Mouse (Mus musculus): ENCODE results near the gene Arl16. TPM values are rescaled to one million over a fixed set of nuclear protein-coding genes. Genes with fewer than 3 reads are reported as not detected.

Arl16 gene
- polyA plus RNA-seq, 1 experiment from 2014 or later = 43.8 TPM

DNA sequence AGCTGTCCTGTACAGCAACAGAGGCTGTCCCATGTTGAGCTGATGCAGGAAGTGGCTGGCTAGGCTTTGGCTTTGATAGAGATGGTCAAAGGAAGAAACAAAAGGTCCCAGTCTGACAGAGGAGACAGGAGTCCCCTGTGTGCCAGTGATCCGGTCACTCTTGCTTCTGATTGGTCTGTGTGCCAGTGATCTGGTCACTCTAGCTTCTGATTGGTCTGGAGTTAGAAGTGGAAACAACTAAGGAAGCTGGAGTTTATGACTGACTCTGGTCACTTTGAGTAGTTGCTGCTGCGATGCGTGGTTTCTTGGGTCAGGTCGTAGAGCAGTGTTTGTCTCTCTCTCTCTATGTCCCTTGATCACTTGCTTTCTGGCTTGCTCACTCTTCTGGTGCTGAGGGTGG lies 34.3 kb upstream of the Arl16 start:
- no peaks in the 10 kb centered on the region for H3K27me3 ChIP-seq
- no peak overlapping the region for H3K4me2 ChIP-seq
- H3K27ac ChIP-seq = no peak overlapping the region
- peaks cover 10% of the 10 kb centered on the region; the same call in 1 of the 2 replicates for H3K4me1 ChIP-seq
- H3K36me3 ChIP-seq = peaks cover 18% of the 10 kb centered on the region
- WGBS = 74% methylated on average over 4 of the region's 4 CpGs
- H3K9me3 ChIP-seq = no peaks in the 10 kb centered on the region
- no peak for ATAC-seq (ENCODE audit: borderline replicate concordance, extremely low read depth, low FRiP score, low TSS enrichment)
- H3K9ac ChIP-seq = no peak overlapping the region
- no peak overlapping the region for H3K4me3 ChIP-seq

- 50% methylated on average over 6 of the region's 6 CpGs for WGBS
- H3K27ac ChIP-seq = no peak overlapping the region
- peaks cover 25% of the 10 kb centered on the region for H3K36me3 ChIP-seq
- H3K9ac ChIP-seq = no peak overlapping the region
- H3K4me2 ChIP-seq = no peak overlapping the region
- H3K4me3 ChIP-seq = no peak overlapping the region
- H3K9me3 ChIP-seq = no peaks in the 10 kb centered on the region
- ATAC-seq (ENCODE audit: borderline replicate concordance, extremely low read depth, low FRiP score, low TSS enrichment) = no peak
- H3K27me3 ChIP-seq = no peaks in the 10 kb centered on the region
- H3K4me1 ChIP-seq = peaks cover 10% of the 10 kb centered on the region; the same call in 1 of the 2 replicates
Measured at GRCm38 (mm10) chr11:120501018-120501417, 33.6 kb upstream of the Arl16 start.

DNA sequence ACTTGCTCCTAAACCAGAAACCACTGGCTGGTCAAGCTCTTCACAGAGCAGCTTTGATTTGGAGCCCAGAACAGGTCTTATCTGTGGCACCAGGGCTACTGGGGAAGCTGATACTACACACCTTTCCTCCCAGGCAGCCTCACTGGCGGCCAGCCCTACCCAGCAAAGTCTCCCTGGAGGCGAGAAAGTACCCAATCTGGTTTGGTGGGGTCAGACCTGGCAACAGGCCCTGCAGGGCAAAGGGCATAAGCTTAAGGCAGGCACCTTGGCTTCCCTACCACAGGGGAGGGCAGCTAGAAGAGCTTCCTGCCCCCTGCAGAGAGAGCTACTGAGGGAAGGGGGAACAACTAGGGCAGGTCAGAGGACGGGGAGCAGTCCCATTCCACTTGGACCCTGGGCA lies 33.0 kb upstream of the Arl16 start:
- peak overlapping the region; percentile 47; the same call in 1 of the 2 replicates for H3K27ac ChIP-seq
- H3K4me1 ChIP-seq = peaks cover 10% of the 10 kb centered on the region; the same call in 1 of the 2 replicates
- no peak overlapping the region; the same call in 1 of the 2 replicates for H3K9ac ChIP-seq
- WGBS = 11% methylated on average over 3 of the region's 3 CpGs
- H3K36me3 ChIP-seq = peaks cover 30% of the 10 kb centered on the region
- no peak overlapping the region for H3K4me2 ChIP-seq
- H3K4me3 ChIP-seq = no peak overlapping the region
- H3K27me3 ChIP-seq = no peaks in the 10 kb centered on the region
- H3K9me3 ChIP-seq = no peaks in the 10 kb centered on the region
- 0 out of 2 replicates have a peak, but pooled peaks have one; percentile 21 for ATAC-seq (ENCODE audit: borderline replicate concordance, extremely low read depth, low FRiP score, low TSS enrichment)

GRCm38 (mm10) chr11:120499894-120500293 lies 32.5 kb upstream of the Arl16 start:
- Histone ChIP-seq H3K4me1 (peaks cover 10% of the 10 kb centered on the region; the same call in 1 of the 2 replicates), H3K9me3 (no peaks in the 10 kb centered on the region), H3K4me3 (no peak overlapping the region), H3K9ac (no peak overlapping the region), H3K27ac (peak overlapping the region; percentile 47; the same call in 1 of the 2 replicates), H3K4me2 (no peak overlapping the region), H3K36me3 (peaks cover 34% of the 10 kb centered on the region), H3K27me3 (no peaks in the 10 kb centered on the region)
- no peak for ATAC-seq (ENCODE audit: borderline replicate concordance, extremely low read depth, low FRiP score, low TSS enrichment)
- WGBS = 66% methylated on average over 6 of the region's 6 CpGs

DNA sequence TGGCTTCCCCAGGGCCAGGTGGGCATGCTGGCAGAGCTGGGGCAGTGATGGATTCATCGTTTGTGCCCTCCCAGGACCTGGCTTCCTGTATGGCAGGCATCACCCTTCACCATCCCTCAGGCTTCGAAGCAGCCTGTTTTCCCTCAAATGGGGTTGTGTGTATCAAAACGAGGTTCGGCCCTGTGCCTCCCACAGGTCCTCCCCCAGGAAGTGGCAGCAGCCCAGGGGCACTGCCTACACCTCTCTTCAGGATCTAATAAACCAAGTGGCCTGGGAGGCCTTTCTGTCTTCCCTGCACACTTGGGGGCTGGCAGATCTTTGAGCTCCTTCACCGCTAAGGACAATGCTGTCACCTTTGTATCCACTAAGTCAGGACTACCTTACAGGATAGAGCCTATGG lies 31.5 kb upstream of the Arl16 start:
- Histone ChIP-seq H3K27me3 (no peaks in the 10 kb centered on the region), H3K4me2 (no peak overlapping the region)

GRCm38 (mm10) chr11:120498226-120498625 lies 30.8 kb upstream of the Arl16 start:
- Histone ChIP-seq H3K4me3 (no peak overlapping the region), H3K4me1 (peaks cover 19% of the 10 kb centered on the region), H3K27ac (no peak overlapping the region), H3K27me3 (no peaks in the 10 kb centered on the region), H3K9ac (no peak overlapping the region), H3K4me2 (no peak overlapping the region), H3K36me3 (peaks cover 39% of the 10 kb centered on the region), H3K9me3 (no peaks in the 10 kb centered on the region)
- 88% methylated on average over 12 of the region's 12 CpGs for WGBS
- ATAC-seq (ENCODE audit: borderline replicate concordance, extremely low read depth, low FRiP score, low TSS enrichment) = no peak

More for the DNA sequence above, 31.5 kb upstream of the Arl16 start:
- no peak for ATAC-seq (ENCODE audit: borderline replicate concordance, extremely low read depth, low FRiP score, low TSS enrichment)
- no peak overlapping the region for H3K4me3 ChIP-seq
- no peaks in the 10 kb centered on the region for H3K9me3 ChIP-seq
- peaks cover 12% of the 10 kb centered on the region; the same call in 1 of the 2 replicates for H3K4me1 ChIP-seq
- H3K36me3 ChIP-seq = peaks cover 39% of the 10 kb centered on the region
- no peak overlapping the region for H3K9ac ChIP-seq
- no peak overlapping the region for H3K27ac ChIP-seq
- WGBS = 82% methylated on average over 5 of the region's 5 CpGs

DNA sequence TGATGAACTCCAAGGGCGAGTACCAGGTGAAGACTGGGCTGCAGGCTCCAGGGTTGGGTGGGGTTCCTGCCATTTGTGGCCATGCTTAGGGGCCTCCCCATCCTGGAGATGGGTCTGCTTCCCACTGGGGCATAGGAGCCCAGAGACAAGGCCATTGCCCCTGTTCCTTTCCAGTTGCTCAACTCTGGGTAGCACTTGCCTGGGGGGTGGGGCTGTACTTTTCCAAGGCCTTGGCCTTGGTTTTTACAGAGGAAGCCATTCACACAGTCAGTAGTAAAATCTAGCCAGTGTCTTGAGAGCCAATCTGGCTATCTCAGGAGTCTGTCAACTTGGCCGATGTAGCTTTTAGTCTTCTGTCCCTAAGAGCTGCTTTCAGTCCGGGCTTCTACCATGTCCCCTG lies 30.0 kb upstream of the Arl16 start:
- H3K4me3 ChIP-seq = no peak overlapping the region
- no peak for ATAC-seq (ENCODE audit: borderline replicate concordance, extremely low read depth, low FRiP score, low TSS enrichment)
- no peaks in the 10 kb centered on the region for H3K27me3 ChIP-seq
- no peaks in the 10 kb centered on the region for H3K9me3 ChIP-seq
- no peak overlapping the region for H3K4me2 ChIP-seq
- H3K36me3 ChIP-seq = peaks cover 39% of the 10 kb centered on the region
- H3K9ac ChIP-seq = no peak overlapping the region
- peaks cover 27% of the 10 kb centered on the region for H3K4me1 ChIP-seq
- no peak overlapping the region for H3K27ac ChIP-seq
- WGBS = 86% methylated on average over 3 of the region's 3 CpGs

DNA sequence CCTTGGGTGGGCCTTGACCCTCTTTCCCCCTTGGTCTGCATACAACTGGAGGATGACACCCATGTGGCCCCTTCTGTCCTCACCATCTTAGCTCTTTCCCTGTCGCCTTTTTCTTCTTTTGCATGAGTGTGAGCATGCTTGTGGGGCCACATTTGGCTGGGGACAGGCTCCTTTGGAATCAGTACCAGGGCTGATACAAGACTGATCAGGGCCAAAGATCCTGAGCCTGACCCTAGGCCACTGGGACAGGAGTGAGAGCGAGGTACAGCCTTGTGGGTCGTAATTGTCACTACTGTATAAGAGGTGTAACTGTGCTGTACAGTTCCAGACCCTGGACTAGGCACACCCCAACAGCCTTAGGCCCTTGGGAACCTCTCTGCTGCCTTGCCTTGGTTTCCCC lies 26.5 kb upstream of the Arl16 start:
- peaks cover 37% of the 10 kb centered on the region for H3K4me1 ChIP-seq
- H3K4me2 ChIP-seq = peak overlapping the region; percentile 93
- no peaks in the 10 kb centered on the region for H3K9me3 ChIP-seq
- WGBS = 74% methylated on average over 3 of the region's 3 CpGs
- H3K36me3 ChIP-seq = peaks cover 41% of the 10 kb centered on the region
- H3K4me3 ChIP-seq = 0 out of 2 replicates have a peak overlapping the region, but pooled peaks have one; percentile 99
- ATAC-seq (ENCODE audit: borderline replicate concordance, extremely low read depth, low FRiP score, low TSS enrichment) = no peak
- no peak overlapping the region for H3K9ac ChIP-seq
- H3K27me3 ChIP-seq = no peaks in the 10 kb centered on the region
- no peak overlapping the region for H3K27ac ChIP-seq

- H3K4me1 ChIP-seq = peaks cover 37% of the 10 kb centered on the region
- H3K4me2 ChIP-seq = peak overlapping the region; percentile 93
- H3K9ac ChIP-seq = peak overlapping the region; percentile 86
- ATAC-seq (ENCODE audit: borderline replicate concordance, extremely low read depth, low FRiP score, low TSS enrichment) = no peak
- no peaks in the 10 kb centered on the region for H3K27me3 ChIP-seq
- H3K36me3 ChIP-seq = peaks cover 41% of the 10 kb centered on the region
- H3K4me3 ChIP-seq = peak overlapping the region; percentile 99
- no peaks in the 10 kb centered on the region for H3K9me3 ChIP-seq
- 41% methylated on average over 3 of the region's 3 CpGs for WGBS
- peak overlapping the region; percentile 85 for H3K27ac ChIP-seq
Measured at GRCm38 (mm10) chr11:120493351-120493750, 25.9 kb upstream of the Arl16 start.

DNA sequence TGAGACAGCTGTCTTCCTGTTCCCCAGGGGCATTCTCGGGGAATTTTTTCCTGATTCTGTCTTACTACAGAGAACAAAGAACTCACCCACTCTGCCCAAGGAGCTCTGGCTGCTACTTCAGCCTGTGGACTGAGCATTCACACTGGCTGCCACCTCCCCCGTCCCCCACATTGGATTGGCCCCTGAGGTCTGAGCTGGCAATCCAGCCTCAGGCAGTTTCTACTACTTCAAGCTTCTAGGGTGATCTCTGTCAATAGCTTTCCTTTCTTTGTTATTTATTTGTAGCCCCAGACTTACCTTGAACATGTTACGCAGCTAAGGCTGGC lies 25.4 kb upstream of the Arl16 start:
- Histone ChIP-seq H3K27ac (peak overlapping the region; percentile 85), H3K9me3 (no peaks in the 10 kb centered on the region), H3K4me1 (peaks cover 37% of the 10 kb centered on the region), H3K4me2 (peak overlapping the region; percentile 93), H3K9ac (peak overlapping the region; percentile 86), H3K27me3 (no peaks in the 10 kb centered on the region), H3K36me3 (peaks cover 41% of the 10 kb centered on the region), H3K4me3 (peak overlapping the region; percentile 99)
- WGBS = 24% methylated on average over 3 of the region's 3 CpGs
- ATAC-seq (ENCODE audit: borderline replicate concordance, extremely low read depth, low FRiP score, low TSS enrichment) = no peak

DNA sequence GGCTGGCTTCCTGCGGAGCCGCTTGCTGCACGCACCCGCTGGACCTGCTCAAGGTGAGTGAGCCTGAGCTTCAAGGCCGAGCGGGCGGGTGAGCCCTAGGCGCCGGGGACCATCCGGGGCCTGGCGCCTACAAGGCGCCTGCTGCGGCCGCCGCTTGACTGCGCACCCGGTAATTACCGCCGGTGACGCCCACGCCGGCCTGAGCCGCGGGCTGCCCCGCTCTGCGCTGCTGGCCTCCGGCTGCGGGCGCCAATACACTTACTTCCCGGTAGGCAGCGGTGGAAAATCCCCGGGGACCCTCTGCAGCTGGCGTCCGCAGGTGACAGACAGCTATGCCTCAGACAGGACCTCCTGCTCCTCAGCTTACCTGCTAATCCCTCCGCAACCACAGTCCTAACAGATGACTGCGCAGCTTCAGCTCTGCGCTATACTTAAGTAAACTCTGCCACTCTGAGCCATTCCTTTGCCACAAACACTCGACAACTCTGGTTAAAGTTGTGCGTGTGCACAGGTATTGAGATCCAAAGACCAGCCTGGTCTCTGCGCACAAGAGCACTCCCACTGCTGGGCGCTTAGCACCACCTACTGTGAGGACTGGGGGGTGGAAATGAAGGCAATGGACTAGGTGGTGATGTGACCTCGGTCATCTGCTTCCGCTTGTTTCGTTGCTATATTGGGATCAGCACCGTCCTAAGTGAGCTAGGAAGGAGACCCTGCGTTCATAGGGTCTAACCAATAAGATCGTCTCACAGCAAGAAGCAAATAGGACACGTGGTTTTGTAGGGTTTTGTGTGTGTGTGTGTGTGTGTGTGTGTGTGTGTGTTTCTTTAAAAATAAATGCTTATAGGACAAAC lies 24.8 kb upstream of the Arl16 start:
- Histone ChIP-seq H3K9ac (peak overlapping the region; percentile 86), H3K27me3 (no peaks in the 10 kb centered on the region), H3K4me2 (peak overlapping the region; percentile 93), H3K9me3 (no peaks in the 10 kb centered on the region), H3K36me3 (peaks cover 45% of the 10 kb centered on the region), H3K4me3 (peak overlapping the region; percentile 99), H3K27ac (peak overlapping the region; percentile 85), H3K4me1 (peaks cover 37% of the 10 kb centered on the region)
- under 1% methylated on average over 48 of the region's 48 CpGs for WGBS
- ATAC-seq (ENCODE audit: borderline replicate concordance, extremely low read depth, low FRiP score, low TSS enrichment) = peak; percentile 21; the same call in 1 of the 2 replicates

GRCm38 (mm10) chr11:120491317-120492023 lies 24.1 kb upstream of the Arl16 start, which contains the start of gene Slc25a10:
Slc25a10 (plus strand) TSS chr11:120491840.
- WGBS = under 1% methylated on average over 27 of the region's 35 CpGs
- H3K27ac ChIP-seq = peak within 1 kb of the TSS; percentile 85
- H3K4me3 ChIP-seq = peak within 1 kb of the TSS; percentile 99
- peak; percentile 89 for ATAC-seq (ENCODE audit: borderline replicate concordance, extremely low read depth, low FRiP score, low TSS enrichment)
- peaks cover 45% of the 10 kb centered on the region for H3K36me3 ChIP-seq
- H3K9me3 ChIP-seq = no peaks in the 10 kb centered on the region
- H3K4me1 ChIP-seq = peaks cover 37% of the 10 kb centered on the region
- peak within 1 kb of the TSS; percentile 93 for H3K4me2 ChIP-seq
- H3K27me3 ChIP-seq = no peaks in the 10 kb centered on the region
- H3K9ac ChIP-seq = peak within 1 kb of the TSS; percentile 86

Data from lung, embryonic 15.5 days (tissue).